Mouse (Mus musculus) ES-E14 (cell line): ENCODE measurements at regions not wholly inside any gene's neighbourhood (a gene's known extent, or its start where the extent isn't known, plus 50 kb on each side); places are given as distances from the start of the nearest gene placed in this dataset.

ENCODE experiments used
- DNase-seq: peaks from one replicate; pipeline ENCODE4 v3.0.0-alpha.2; 2013; ENCODE audit warnings: low read depth, low spot score
- H3K27ac ChIP-seq: 2 replicates; pipeline ENCODE4 v1.5.1; 2012; ENCODE audit warnings: low read depth, mild to moderate bottlenecking, low read length, moderate library complexity, mixed read lengths; ENCODE audit not compliant: poor library complexity, insufficient read depth, severe bottlenecking
- H3K36me3 ChIP-seq: 2 replicates; pipeline ENCODE4 v1.6.1; 2012; ENCODE audit warnings: mild to moderate bottlenecking, low read length, moderate library complexity, mixed read lengths; ENCODE audit not compliant: control insufficient read depth, poor library complexity, insufficient read depth, severe bottlenecking
- H3K4me1 ChIP-seq, 2 experiments: fragments of 150-350 bp in 1 of 2; sonication (generic) in 1 of 2; 2 replicates each; pipeline ENCODE4 v1.6.1; 2012; ENCODE audit warnings: low read length in 2 of 2, mild to moderate bottlenecking in 1 of 2, mixed read lengths in 1 of 2; ENCODE audit not compliant: control insufficient read depth in 2 of 2, insufficient read depth in 2 of 2, poor library complexity in 1 of 2
- H3K4me3 ChIP-seq, 2 experiments: fragments of 150-350 bp in 1 of 2; sonication (generic) in 1 of 2; 2 replicates each; pipeline ENCODE4 v1.5.1; 2012; ENCODE audit warnings: low read length in 2 of 2, low read depth in 1 of 2, mild to moderate bottlenecking in 1 of 2, mixed read lengths in 1 of 2; ENCODE audit not compliant: insufficient read depth in 1 of 2, poor library complexity in 1 of 2, severe bottlenecking in 1 of 2
- H3K9ac ChIP-seq: 2 replicates; pipeline ENCODE4 v1.6.1; 2012; ENCODE audit warnings: low read depth, mild to moderate bottlenecking, low read length, mixed read lengths; ENCODE audit not compliant: poor library complexity, insufficient read depth, severe bottlenecking
- H3K9me3 ChIP-seq: fragments of 150-350 bp; sonication (generic); 2 replicates; pipeline ENCODE4 v1.6.1; 2012; ENCODE audit warnings: low read depth, mild to moderate bottlenecking, low read length; ENCODE audit not compliant: control insufficient read depth, insufficient read depth
- CHD2 ChIP-seq: IDR thresholded peaks from 2 replicates; pipeline ENCODE4 v1.6.1; 2014; ENCODE audit warnings: mild to moderate bottlenecking, low read depth, low read length, inconsistent platforms
- HCFC1 ChIP-seq: IDR thresholded peaks from 2 replicates; pipeline ENCODE4 v1.6.1; 2012; ENCODE audit warnings: low read length, inconsistent platforms, borderline replicate concordance; ENCODE audit not compliant: insufficient read depth
- MAFK ChIP-seq: IDR thresholded peaks from 2 replicates; pipeline ENCODE4 v1.6.1; 2014; ENCODE audit warnings: mild to moderate bottlenecking, low read depth, low read length, inconsistent platforms; ENCODE audit not compliant: insufficient read depth
- ZC3H11A ChIP-seq: IDR thresholded peaks from 2 replicates; pipeline ENCODE4 v1.6.1; 2012; ENCODE audit warnings: low read depth, mild to moderate bottlenecking, inconsistent platforms, low read length, borderline replicate concordance
- ZNF384 ChIP-seq: IDR thresholded peaks from 2 replicates; pipeline ENCODE4 v1.6.1; 2012; ENCODE audit warnings: low read depth, low read length, inconsistent platforms
- in situ Hi-C, 2 experiments: fragments of 600-800 bp; cut with MboI; formaldehyde crosslinking; loops; one replicate each; pipeline ENCODE4 v1.15.1; 2025; ENCODE audit warnings: low sequenced_read_pairs in 2 of 2, inconsistent platforms in 1 of 2; ENCODE audit not compliant: unreplicated experiment in 2 of 2

GRCm38 (mm10) chr2:75431981-75432380 lies 227.1 kb upstream of the Hnrnpa3 start:
- no peak for TF ChIP-seq MAFK
- H3K4me3 ChIP-seq: no peak overlapping the region
- no peaks in the 10 kb centered on the region for H3K9me3 ChIP-seq
- no peak overlapping the region for H3K27ac ChIP-seq
- H3K36me3 ChIP-seq: no peaks in the 10 kb centered on the region
- no peak for DNase-seq
- in situ Hi-C loops: no loop called here
- no peak overlapping the region for H3K9ac ChIP-seq
- H3K4me1 ChIP-seq: peaks cover 0 to 4% of the 10 kb centered on the region in 2 experiments; a peak in 1 of 4 replicates

GRCm38 (mm10) chr2:75434521-75434920 lies 224.5 kb upstream of the Hnrnpa3 start:
- no peak for DNase-seq
- Histone ChIP-seq H3K36me3 (no peaks in the 10 kb centered on the region), H3K9ac (no peak overlapping the region), H3K27ac (no peak overlapping the region), H3K4me1 (peaks cover 0 to 4% of the 10 kb centered on the region in 2 experiments; a peak in 1 of 4 replicates), H3K9me3 (no peaks in the 10 kb centered on the region), H3K4me3 (peak overlapping the region; percentile 2 to 34; a peak in 3 of 4 replicates)
- TF ChIP-seq HCFC1: no peak
- no peak for TF ChIP-seq CHD2
- no peak for TF ChIP-seq ZC3H11A
- no peak for TF ChIP-seq MAFK
- no peak for TF ChIP-seq ZNF384
- in situ Hi-C loops: no loop called here

GRCm38 (mm10) chr2:75439522-75440230 lies 219.4 kb upstream of the Hnrnpa3 start:
- H3K4me1 ChIP-seq: peaks cover 0 to 3% of the 10 kb centered on the region in 2 experiments; a peak in 1 of 4 replicates
- in situ Hi-C loops: no loop called here
- no peak overlapping the region for H3K27ac ChIP-seq
- TF ChIP-seq MAFK (no peak), HCFC1 (no peak), CHD2 (no peak), ZNF384 (no peak)
- DNase-seq: no peak
- H3K36me3 ChIP-seq: no peaks in the 10 kb centered on the region
- H3K9ac ChIP-seq: no peak overlapping the region
- H3K4me3 ChIP-seq: no peak overlapping the region
- H3K9me3 ChIP-seq: no peaks in the 10 kb centered on the region

GRCm38 (mm10) chr2:75442632-75443031 lies 216.4 kb upstream of the Hnrnpa3 start:
- TF ChIP-seq ZC3H11A (no peak), CHD2 (no peak), MAFK (no peak), ZNF384 (no peak), HCFC1 (no peak)
- H3K4me1 ChIP-seq: no peaks in the 10 kb centered on the region
- H3K27ac ChIP-seq: no peak overlapping the region
- in situ Hi-C loops: no loop called here
- no peak overlapping the region for H3K9ac ChIP-seq
- H3K36me3 ChIP-seq: no peaks in the 10 kb centered on the region
- no peak for DNase-seq
- H3K4me3 ChIP-seq: no peak overlapping the region
- no peaks in the 10 kb centered on the region for H3K9me3 ChIP-seq

GRCm38 (mm10) chr2:75445189-75445588 lies 213.9 kb upstream of the Hnrnpa3 start:
- no peak for TF ChIP-seq ZNF384
- TF ChIP-seq MAFK: no peak
- no peak for TF ChIP-seq HCFC1
- TF ChIP-seq CHD2: no peak
- TF ChIP-seq ZC3H11A: no peak
- no peak overlapping the region for H3K27ac ChIP-seq
- no peaks in the 10 kb centered on the region for H3K36me3 ChIP-seq
- in situ Hi-C loops: no loop called here
- no peak overlapping the region for H3K9ac ChIP-seq
- no peak for DNase-seq
- no peaks in the 10 kb centered on the region for H3K4me1 ChIP-seq
- no peak overlapping the region for H3K4me3 ChIP-seq
- no peaks in the 10 kb centered on the region for H3K9me3 ChIP-seq
